Mouse (Mus musculus): ENCODE measurements around the gene Enox1. TPM values are rescaled to one million over a fixed set of nuclear protein-coding genes. Genes with fewer than 3 reads are reported as not detected.

Gene Enox1
- total RNA-seq, 1 experiment, result 25.3 TPM

- no peak overlapping the region for H3K9ac ChIP-seq (ENCODE audit: insufficient read depth, low read depth, low read length, poor library complexity, severe bottlenecking)
Observed at GRCm38 (mm10) chr14:77491731-77492130, 335.2 kb downstream of the Enox1 start.

GRCm38 (mm10) chr14:77499996-77500581 is 343.5 kb downstream of the Enox1 start:
- H3K27ac ChIP-seq (ENCODE audit: insufficient read depth, low read depth, low read length, poor library complexity, severe bottlenecking), result no peak overlapping the region
- in situ Hi-C loops (cut with MboI; ENCODE audit: low sequenced_read_pairs in 2 of 2, unreplicated experiment in 2 of 2), result no loop called here

More at GRCm38 (mm10) chr14:77491731-77492130, 335.2 kb downstream of the Enox1 start:
- no peaks in the 10 kb centered on the region for H3K4me1 ChIP-seq (ENCODE audit: control insufficient read depth in 2 of 2, insufficient read depth in 2 of 2, low read length in 2 of 2, poor library complexity in 1 of 2)
- H3K27ac ChIP-seq (ENCODE audit: insufficient read depth, low read depth, low read length, poor library complexity, severe bottlenecking), result no peak overlapping the region
- no peak for DNase-seq (ENCODE audit: low read depth, low spot score)
- H3K9me3 ChIP-seq (ENCODE audit: control insufficient read depth, insufficient read depth, low read depth, low read length), result no peaks in the 10 kb centered on the region
- no peaks in the 10 kb centered on the region for H3K36me3 ChIP-seq (ENCODE audit: control insufficient read depth, insufficient read depth, low read length, poor library complexity, severe bottlenecking)
- TF ChIP-seq MAFK (IDR thresholded peaks at IDR 0.05; ENCODE audit: insufficient read depth, low read depth, low read length), result no peak
- TF ChIP-seq CHD2 (IDR thresholded peaks at IDR 0.05; ENCODE audit: low read depth, low read length), result no peak
- TF ChIP-seq ZC3H11A (IDR thresholded peaks at IDR 0.05; ENCODE audit: borderline replicate concordance, low read depth, low read length), result no peak
- no peak for TF ChIP-seq HCFC1 (IDR thresholded peaks at IDR 0.05; ENCODE audit: borderline replicate concordance, insufficient read depth, low read length)
- TF ChIP-seq ZNF384 (IDR thresholded peaks at IDR 0.05; ENCODE audit: low read depth, low read length), result no peak
- in situ Hi-C loops (cut with MboI; ENCODE audit: low sequenced_read_pairs in 2 of 2, unreplicated experiment in 2 of 2), result no loop called here
- no peak overlapping the region for H3K4me3 ChIP-seq (ENCODE audit: insufficient read depth in 1 of 2, low read depth in 1 of 2, low read length in 2 of 2, poor library complexity in 1 of 2, severe bottlenecking in 1 of 2)

GRCm38 (mm10) chr14:77504458-77505135 is 348.0 kb downstream of the Enox1 start:
- in situ Hi-C loops (cut with MboI; ENCODE audit: low sequenced_read_pairs in 2 of 2, unreplicated experiment in 2 of 2), result no loop called here
- 0 out of 2 replicates have a peak, but pooled peaks cover 1% of the 10 kb centered on the region for H3K9me3 ChIP-seq (ENCODE audit: control insufficient read depth, insufficient read depth, low read depth, low read length)
- no peak overlapping the region for H3K27ac ChIP-seq (ENCODE audit: insufficient read depth, low read depth, low read length, poor library complexity, severe bottlenecking)
- H3K4me3 ChIP-seq (ENCODE audit: insufficient read depth in 1 of 2, low read depth in 1 of 2, low read length in 2 of 2, poor library complexity in 1 of 2, severe bottlenecking in 1 of 2), result no peak overlapping the region
- TF ChIP-seq MAFK (IDR thresholded peaks at IDR 0.05; ENCODE audit: insufficient read depth, low read depth, low read length), result no peak
- TF ChIP-seq ZC3H11A (IDR thresholded peaks at IDR 0.05; ENCODE audit: borderline replicate concordance, low read depth, low read length), result no peak
- no peak for TF ChIP-seq HCFC1 (IDR thresholded peaks at IDR 0.05; ENCODE audit: borderline replicate concordance, insufficient read depth, low read length)
- no peak for TF ChIP-seq ZNF384 (IDR thresholded peaks at IDR 0.05; ENCODE audit: low read depth, low read length)
- no peak for TF ChIP-seq CHD2 (IDR thresholded peaks at IDR 0.05; ENCODE audit: low read depth, low read length)
- H3K36me3 ChIP-seq (ENCODE audit: control insufficient read depth, insufficient read depth, low read length, poor library complexity, severe bottlenecking), result no peaks in the 10 kb centered on the region
- peaks cover 0 to 4% of the 10 kb centered on the region in 2 experiments; a peak in 1 of 4 replicates for H3K4me1 ChIP-seq (ENCODE audit: control insufficient read depth in 2 of 2, insufficient read depth in 2 of 2, low read length in 2 of 2, poor library complexity in 1 of 2)
- no peak for DNase-seq (ENCODE audit: low read depth, low spot score)
- no peak overlapping the region for H3K9ac ChIP-seq (ENCODE audit: insufficient read depth, low read depth, low read length, poor library complexity, severe bottlenecking)

More at GRCm38 (mm10) chr14:77499996-77500581, 343.5 kb downstream of the Enox1 start:
- Histone ChIP-seq H3K9ac (ENCODE audit: insufficient read depth, low read depth, low read length, poor library complexity, severe bottlenecking) (no peak overlapping the region), H3K4me1 (ENCODE audit: control insufficient read depth in 2 of 2, insufficient read depth in 2 of 2, low read length in 2 of 2, poor library complexity in 1 of 2) (peaks cover 0 to 2% of the 10 kb centered on the region in 2 experiments; a peak in 1 of 4 replicates), H3K36me3 (ENCODE audit: control insufficient read depth, insufficient read depth, low read length, poor library complexity, severe bottlenecking) (no peaks in the 10 kb centered on the region), H3K9me3 (ENCODE audit: control insufficient read depth, insufficient read depth, low read depth, low read length) (0 out of 2 replicates have a peak, but pooled peaks cover 1% of the 10 kb centered on the region), H3K4me3 (ENCODE audit: insufficient read depth in 1 of 2, low read depth in 1 of 2, low read length in 2 of 2, poor library complexity in 1 of 2, severe bottlenecking in 1 of 2) (no peak overlapping the region)
- no peak for DNase-seq (ENCODE audit: low read depth, low spot score)
- TF ChIP-seq CHD2 (IDR thresholded peaks at IDR 0.05; ENCODE audit: low read depth, low read length) (no peak), HCFC1 (IDR thresholded peaks at IDR 0.05; ENCODE audit: borderline replicate concordance, insufficient read depth, low read length) (no peak), ZNF384 (IDR thresholded peaks at IDR 0.05; ENCODE audit: low read depth, low read length) (no peak), ZC3H11A (IDR thresholded peaks at IDR 0.05; ENCODE audit: borderline replicate concordance, low read depth, low read length) (no peak), MAFK (IDR thresholded peaks at IDR 0.05; ENCODE audit: insufficient read depth, low read depth, low read length) (no peak)

- no peak for DNase-seq (ENCODE audit: low read depth, low spot score)
- Histone ChIP-seq H3K9ac (ENCODE audit: insufficient read depth, low read depth, low read length, poor library complexity, severe bottlenecking) (no peak overlapping the region), H3K27ac (ENCODE audit: insufficient read depth, low read depth, low read length, poor library complexity, severe bottlenecking) (no peak overlapping the region), H3K9me3 (ENCODE audit: control insufficient read depth, insufficient read depth, low read depth, low read length) (0 out of 2 replicates have a peak, but pooled peaks cover 1% of the 10 kb centered on the region), H3K4me1 (ENCODE audit: control insufficient read depth in 2 of 2, insufficient read depth in 2 of 2, low read length in 2 of 2, poor library complexity in 1 of 2) (peaks cover 0 to 8% of the 10 kb centered on the region in 2 experiments; a peak in 1 of 4 replicates), H3K4me3 (ENCODE audit: insufficient read depth in 1 of 2, low read depth in 1 of 2, low read length in 2 of 2, poor library complexity in 1 of 2, severe bottlenecking in 1 of 2) (no peak overlapping the region), H3K36me3 (ENCODE audit: control insufficient read depth, insufficient read depth, low read length, poor library complexity, severe bottlenecking) (no peaks in the 10 kb centered on the region)
- in situ Hi-C loops (cut with MboI; ENCODE audit: low sequenced_read_pairs in 2 of 2, unreplicated experiment in 2 of 2), result no loop called here
- TF ChIP-seq MAFK (IDR thresholded peaks at IDR 0.05; ENCODE audit: insufficient read depth, low read depth, low read length) (no peak), ZC3H11A (IDR thresholded peaks at IDR 0.05; ENCODE audit: borderline replicate concordance, low read depth, low read length) (no peak), CHD2 (IDR thresholded peaks at IDR 0.05; ENCODE audit: low read depth, low read length) (no peak), ZNF384 (IDR thresholded peaks at IDR 0.05; ENCODE audit: low read depth, low read length) (no peak), HCFC1 (IDR thresholded peaks at IDR 0.05; ENCODE audit: borderline replicate concordance, insufficient read depth, low read length) (no peak)
Observed at GRCm38 (mm10) chr14:77506341-77506740, 349.8 kb downstream of the Enox1 start.
